Mouse (Mus musculus): ENCODE results near the gene Jph3. TPM values are rescaled to one million over a fixed set of nuclear protein-coding genes. Genes with fewer than 3 reads are reported as not detected.

Gene Jph3
- 0.13 TPM for polyA plus RNA-seq (2017; shearing (Covaris generic))

GRCm38 (mm10) chr8:121729323-121729722 lies at the start of gene Jph3:
Gene Jph3, plus strand, starts transcription at chr8:121729623.

GRCm38 (mm10) chr8:121829048-121829776 lies 99.8 kb downstream of the Jph3 start, which contains the start of gene Klhdc4:
Gene Klhdc4, minus strand, starts transcription at chr8:121829569.

Other genes with a start within 250 kb of the Jph3 start
- not detected for gene 1700018B08Rik, start 185.3 kb upstream of the Jph3 start, polyA plus RNA-seq (2017; shearing (Covaris generic))
- 3.3 TPM for gene Fbxo31, start 150.8 kb upstream of the Jph3 start, polyA plus RNA-seq (2017; shearing (Covaris generic))
- gene Map1lc3b, start 139.3 kb upstream of the Jph3 start, polyA plus RNA-seq (2017; shearing (Covaris generic)), result 354 TPM
- not detected for gene Zcchc14, start 76.7 kb upstream of the Jph3 start, polyA plus RNA-seq (2017; shearing (Covaris generic))
- 46.3 TPM for gene Klhdc4, start 99.9 kb downstream of the Jph3 start, polyA plus RNA-seq (2017; shearing (Covaris generic))
- gene Slc7a5, start 178.1 kb downstream of the Jph3 start, polyA plus RNA-seq (2017; shearing (Covaris generic)), result 3.9 TPM
- not detected for gene Car5a, start 215.3 kb downstream of the Jph3 start, polyA plus RNA-seq (2017; shearing (Covaris generic))
- gene Banp, start 220.1 kb downstream of the Jph3 start, polyA plus RNA-seq (2017; shearing (Covaris generic)), result 59.3 TPM